Mouse (Mus musculus): ENCODE measurements around the gene Rnpepl1. TPM values are rescaled to one million over a fixed set of nuclear protein-coding genes. Genes with fewer than 3 reads are reported as not detected.

The Rnpepl1 gene
- polyA plus RNA-seq, 1 experiment from 2014 or later: 31.8 TPM

GRCm38 (mm10) chr1:92895089-92895488, 15.5 kb upstream of the Rnpepl1 start:
- H3K9me3 ChIP-seq (ENCODE audit: control insufficient read depth, low read length): no peaks in the 10 kb centered on the region
- H3K9ac ChIP-seq (ENCODE audit: low read length): no peak overlapping the region
- DNase-seq (ENCODE audit: low spot score): peak; percentile 92
- H3K4me2 ChIP-seq (ENCODE audit: low read depth, low read length, severe bottlenecking): no peak overlapping the region
- H3K27ac ChIP-seq (ENCODE audit: low read depth, low read length): no peak overlapping the region
- no peak overlapping the region for H3K4me3 ChIP-seq (ENCODE audit: low read depth, low read length)
- H3K4me1 ChIP-seq (replicated peaks; ENCODE audit: control insufficient read depth, insufficient read depth, low read length): no peaks in the 10 kb centered on the region
- peak; percentile 78 for ATAC-seq (replicated peaks; ENCODE audit: low FRiP score)
- no peaks in the 10 kb centered on the region for H3K27me3 ChIP-seq (ENCODE audit: control insufficient read depth, insufficient read depth, low read length)
- H3K36me3 ChIP-seq (ENCODE audit: control insufficient read depth, insufficient read depth, low read length): no peaks in the 10 kb centered on the region
- WGBS: 13% methylated on average over 3 of the region's 3 CpGs

- ATAC-seq (replicated peaks; ENCODE audit: low FRiP score): peak; percentile 51
- no peak within 1 kb of the TSS for H3K27ac ChIP-seq (ENCODE audit: low read depth, low read length)
- H3K27me3 ChIP-seq (ENCODE audit: control insufficient read depth, insufficient read depth, low read length): no peaks in the 10 kb centered on the region
- no peaks in the 10 kb centered on the region for H3K9me3 ChIP-seq (ENCODE audit: control insufficient read depth, low read length)
- peak; percentile 88 for DNase-seq (ENCODE audit: low spot score)
- 2% methylated on average over 15 of the region's 15 CpGs for WGBS
- peak within 1 kb of the TSS; percentile 48 for H3K4me2 ChIP-seq (ENCODE audit: low read depth, low read length, severe bottlenecking)
- H3K4me1 ChIP-seq (replicated peaks; ENCODE audit: control insufficient read depth, insufficient read depth, low read length): peaks cover 4% of the 10 kb centered on the region; the same call in 1 of the 2 replicates
- H3K9ac ChIP-seq (ENCODE audit: low read length): no peak within 1 kb of the TSS
- H3K36me3 ChIP-seq (ENCODE audit: control insufficient read depth, insufficient read depth, low read length): no peaks in the 10 kb centered on the region
- H3K4me3 ChIP-seq (ENCODE audit: low read depth, low read length): peak within 1 kb of the TSS; percentile 20
Measured at GRCm38 (mm10) chr1:92902786-92903185, 7.8 kb upstream of the Rnpepl1 start, which contains the start of gene Ankmy1. Ankmy1 (minus strand) TSS chr1:92902906.

GRCm38 (mm10) chr1:92903627-92904026, 7.0 kb upstream of the Rnpepl1 start:
- DNase-seq (ENCODE audit: low spot score): no peak

GRCm38 (mm10) chr1:92905703-92906310, 4.8 kb upstream of the Rnpepl1 start:
- H3K4me2 ChIP-seq (ENCODE audit: low read depth, low read length, severe bottlenecking): no peak overlapping the region
- H3K4me3 ChIP-seq (ENCODE audit: low read depth, low read length): no peak overlapping the region
- DNase-seq (ENCODE audit: low spot score) (no peak), ATAC-seq (replicated peaks; ENCODE audit: low FRiP score) (no peak)
- H3K36me3 ChIP-seq (ENCODE audit: control insufficient read depth, insufficient read depth, low read length): no peaks in the 10 kb centered on the region
- no peaks in the 10 kb centered on the region for H3K9me3 ChIP-seq (ENCODE audit: control insufficient read depth, low read length)
- H3K27ac ChIP-seq (ENCODE audit: low read depth, low read length): no peak overlapping the region
- no peaks in the 10 kb centered on the region for H3K27me3 ChIP-seq (ENCODE audit: control insufficient read depth, insufficient read depth, low read length)
- peaks cover 15% of the 10 kb centered on the region for H3K4me1 ChIP-seq (replicated peaks; ENCODE audit: control insufficient read depth, insufficient read depth, low read length)
- WGBS: 90% methylated on average over 2 of the region's 2 CpGs
- H3K9ac ChIP-seq (ENCODE audit: low read length): no peak overlapping the region

More at GRCm38 (mm10) chr1:92903627-92904026, 7.0 kb upstream of the Rnpepl1 start:
- ATAC-seq (replicated peaks; ENCODE audit: low FRiP score): no peak
- Histone ChIP-seq H3K4me3 (ENCODE audit: low read depth, low read length) (no peak overlapping the region), H3K27me3 (ENCODE audit: control insufficient read depth, insufficient read depth, low read length) (no peaks in the 10 kb centered on the region), H3K9me3 (ENCODE audit: control insufficient read depth, low read length) (no peaks in the 10 kb centered on the region), H3K9ac (ENCODE audit: low read length) (no peak overlapping the region), H3K4me1 (replicated peaks; ENCODE audit: control insufficient read depth, insufficient read depth, low read length) (peaks cover 8% of the 10 kb centered on the region; the same call in 1 of the 2 replicates), H3K27ac (ENCODE audit: low read depth, low read length) (no peak overlapping the region), H3K36me3 (ENCODE audit: control insufficient read depth, insufficient read depth, low read length) (no peaks in the 10 kb centered on the region), H3K4me2 (ENCODE audit: low read depth, low read length, severe bottlenecking) (no peak overlapping the region)
- WGBS: 83% methylated on average over 4 of the region's 4 CpGs

- peak within 1 kb of the TSS; percentile 62 for H3K27ac ChIP-seq (ENCODE audit: low read depth, low read length)
- H3K4me1 ChIP-seq (replicated peaks; ENCODE audit: control insufficient read depth, insufficient read depth, low read length): peaks cover 22% of the 10 kb centered on the region
- under 1% methylated on average over 81 of the region's 81 CpGs for WGBS
- ATAC-seq (replicated peaks; ENCODE audit: low FRiP score): peak; percentile 86
- H3K9me3 ChIP-seq (ENCODE audit: control insufficient read depth, low read length): no peaks in the 10 kb centered on the region
- peak within 1 kb of the TSS; percentile 71 for H3K4me3 ChIP-seq (ENCODE audit: low read depth, low read length)
- no peaks in the 10 kb centered on the region for H3K36me3 ChIP-seq (ENCODE audit: control insufficient read depth, insufficient read depth, low read length)
- peak within 1 kb of the TSS; percentile 75 for H3K9ac ChIP-seq (ENCODE audit: low read length)
- peak within 1 kb of the TSS; percentile 81 for H3K4me2 ChIP-seq (ENCODE audit: low read depth, low read length, severe bottlenecking)
- H3K27me3 ChIP-seq (ENCODE audit: control insufficient read depth, insufficient read depth, low read length): no peaks in the 10 kb centered on the region
- peak; percentile 93 for DNase-seq (ENCODE audit: low spot score)
Measured at GRCm38 (mm10) chr1:92906779-92907631, 3.6 kb upstream of the Rnpepl1 start, which contains the start of gene Dusp28. Dusp28 (plus strand) TSS chr1:92906981.

- Histone ChIP-seq H3K4me2 (ENCODE audit: low read depth, low read length, severe bottlenecking) (peak overlapping the region; percentile 81), H3K27me3 (ENCODE audit: control insufficient read depth, insufficient read depth, low read length) (no peaks in the 10 kb centered on the region), H3K9ac (ENCODE audit: low read length) (peak overlapping the region; percentile 75), H3K36me3 (ENCODE audit: control insufficient read depth, insufficient read depth, low read length) (no peaks in the 10 kb centered on the region), H3K4me3 (ENCODE audit: low read depth, low read length) (peak overlapping the region; percentile 71), H3K4me1 (replicated peaks; ENCODE audit: control insufficient read depth, insufficient read depth, low read length) (peaks cover 23% of the 10 kb centered on the region), H3K27ac (ENCODE audit: low read depth, low read length) (peak overlapping the region; percentile 62), H3K9me3 (ENCODE audit: control insufficient read depth, low read length) (no peaks in the 10 kb centered on the region)
- no peak for ATAC-seq (replicated peaks; ENCODE audit: low FRiP score)
- WGBS: 45% methylated on average over 20 of the region's 20 CpGs
- no peak for DNase-seq (ENCODE audit: low spot score)
Measured at GRCm38 (mm10) chr1:92907632-92908360, 2.8 kb upstream of the Rnpepl1 start.

GRCm38 (mm10) chr1:92908664-92909063, 1.9 kb upstream of the Rnpepl1 start:
- Histone ChIP-seq H3K36me3 (ENCODE audit: control insufficient read depth, insufficient read depth, low read length) (no peaks in the 10 kb centered on the region), H3K4me3 (ENCODE audit: low read depth, low read length) (no peak overlapping the region), H3K27ac (ENCODE audit: low read depth, low read length) (no peak overlapping the region), H3K9ac (ENCODE audit: low read length) (no peak overlapping the region), H3K9me3 (ENCODE audit: control insufficient read depth, low read length) (no peaks in the 10 kb centered on the region), H3K27me3 (ENCODE audit: control insufficient read depth, insufficient read depth, low read length) (no peaks in the 10 kb centered on the region), H3K4me2 (ENCODE audit: low read depth, low read length, severe bottlenecking) (no peak overlapping the region), H3K4me1 (replicated peaks; ENCODE audit: control insufficient read depth, insufficient read depth, low read length) (peaks cover 20% of the 10 kb centered on the region)
- ATAC-seq (replicated peaks; ENCODE audit: low FRiP score) (no peak), DNase-seq (ENCODE audit: low spot score) (no peak)
- WGBS: 89% methylated on average over 3 of the region's 3 CpGs

GRCm38 (mm10) chr1:92909068-92909467, 1.5 kb upstream of the Rnpepl1 start:
- Histone ChIP-seq H3K27ac (ENCODE audit: low read depth, low read length) (no peak overlapping the region), H3K4me1 (replicated peaks; ENCODE audit: control insufficient read depth, insufficient read depth, low read length) (peaks cover 20% of the 10 kb centered on the region), H3K9me3 (ENCODE audit: control insufficient read depth, low read length) (no peaks in the 10 kb centered on the region), H3K4me2 (ENCODE audit: low read depth, low read length, severe bottlenecking) (no peak overlapping the region), H3K36me3 (ENCODE audit: control insufficient read depth, insufficient read depth, low read length) (no peaks in the 10 kb centered on the region), H3K27me3 (ENCODE audit: control insufficient read depth, insufficient read depth, low read length) (no peaks in the 10 kb centered on the region), H3K9ac (ENCODE audit: low read length) (no peak overlapping the region), H3K4me3 (ENCODE audit: low read depth, low read length) (no peak overlapping the region)
- peak; percentile 64 for DNase-seq (ENCODE audit: low spot score)
- ATAC-seq (replicated peaks; ENCODE audit: low FRiP score): no peak
- WGBS: 68% methylated on average over 4 of the region's 4 CpGs
